Mouse (Mus musculus) bone marrow, adult 2 months (tissue): ENCODE data around the gene Hdac11.

Source experiments
- CTCF ChIP-seq: fragments of 200-500 bp; IDR thresholded peaks from 2 replicates; pipeline ENCODE4 v1.5.1; 2011; ENCODE audit warnings: low read length, control low read depth; ENCODE audit not compliant: control insufficient read depth, insufficient read depth
- POLR2A ChIP-seq: fragments of 200-500 bp; IDR thresholded peaks from 2 replicates; pipeline ENCODE4 v1.6.1; 2011; ENCODE audit warnings: low read depth, mild to moderate bottlenecking, control low read depth, low read length, borderline replicate concordance; ENCODE audit not compliant: control insufficient read depth

GRCm38 (mm10) chr6:91205791-91206190 lies 49.3 kb downstream of the Hdac11 start:
- TF ChIP-seq CTCF (no peak), POLR2A (no peak)
